Mouse (Mus musculus) heart, embryonic 14.5 days (tissue): ENCODE measurements around the gene Pigu. TPM values are rescaled to one million over a fixed set of nuclear protein-coding genes. Genes with fewer than 3 reads are reported as not detected.
A peak's percentile ranks its signal among the peaks of the same experiment; 100 is the strongest.

Experiments used
- ATAC-seq: fragments of 200-750 bp; cut with Nextera tagmentation; 2 replicates; pipeline ENCODE4 v1.8.0; 2017; ENCODE audit warnings: low read depth, moderate TSS enrichment; ENCODE audit not compliant: insufficient number of reproducible peaks, insufficient read depth, low FRiP score
- H3K27ac ChIP-seq, 2 experiments: fragments of 200-500 bp in 1 of 2; fragments of 300-500 bp in 1 of 2; sonication (generic) in 1 of 2; replicated peaks in 1 of 2; 2 replicates each; pipeline ENCODE4 v1.5.1; 2012 to 2014; ENCODE audit warnings: low read depth in 2 of 2, low read length in 2 of 2, control low read depth in 1 of 2, mild to moderate bottlenecking in 1 of 2, mixed read lengths in 1 of 2; ENCODE audit not compliant: control insufficient read depth in 1 of 2, insufficient read depth in 1 of 2
- H3K27me3 ChIP-seq: fragments of 300-500 bp; sonication (generic); 2 replicates; pipeline ENCODE4 v1.6.1; 2014; ENCODE audit warnings: mild to moderate bottlenecking, low read length, control low read depth; ENCODE audit not compliant: control insufficient read depth, insufficient read depth
- H3K36me3 ChIP-seq: fragments of 300-500 bp; sonication (generic); 2 replicates; pipeline ENCODE4 v1.6.1; 2014; ENCODE audit warnings: mild to moderate bottlenecking, control low read depth, low read length, mixed read lengths; ENCODE audit not compliant: control insufficient read depth, insufficient read depth
- H3K4me1 ChIP-seq, 2 experiments: fragments of 200-500 bp in 1 of 2; fragments of 300-500 bp in 1 of 2; sonication (generic) in 1 of 2; 2 replicates each; pipeline ENCODE4 v1.6.1; 2012 to 2014; ENCODE audit warnings: low read length in 2 of 2, control low read depth in 1 of 2, mixed read lengths in 1 of 2; ENCODE audit not compliant: control insufficient read depth in 2 of 2, insufficient read depth in 2 of 2
- H3K4me2 ChIP-seq: fragments of 300-500 bp; sonication (generic); 2 replicates; pipeline ENCODE4 v1.6.1; 2014; ENCODE audit warnings: mild to moderate bottlenecking, low read length
- H3K4me3 ChIP-seq, 2 experiments: fragments of 200-500 bp in 1 of 2; fragments of 300-500 bp in 1 of 2; sonication (generic) in 1 of 2; 2 replicates each; pipeline ENCODE4 v1.5.1; 2012 to 2014; ENCODE audit warnings: low read length in 2 of 2, mild to moderate bottlenecking in 2 of 2, control low read depth in 1 of 2, low read depth in 1 of 2, moderate library complexity in 1 of 2; ENCODE audit not compliant: control insufficient read depth in 1 of 2, insufficient read depth in 1 of 2
- H3K9ac ChIP-seq: fragments of 300-500 bp; sonication (generic); 2 replicates; pipeline ENCODE4 v1.6.1; 2014; ENCODE audit warnings: mild to moderate bottlenecking, low read length
- H3K9me3 ChIP-seq: fragments of 300-500 bp; sonication (generic); 2 replicates; pipeline ENCODE4 v1.6.1; 2016; ENCODE audit warnings: low read length, control low read depth; ENCODE audit not compliant: control insufficient read depth
- WGBS: fragments of 180-500 bp; shearing (Covaris S2); extraction: QIAGEN DNeasy Blood & Tissue Kit; methylation state at CpG from one replicate; pipeline ENCODE4 v1.1.7; 2014; 5-methylcytosine and 5-hydroxymethylcytosine counted together
- polyA plus RNA-seq: library from polyadenylated mRNA; unstranded; fragments of >200 nt; fragmentation: Nextera tagmentation; extraction: Ambion mirVana; gene quantifications from 2 replicates; pipeline ENCODE4 v1.2.1, GENCODE M21; 2014

Gene Pigu
- polyA plus RNA-seq, 1 experiment from 2014 or later = 57.0 TPM

- H3K27me3 ChIP-seq = no peaks in the 10 kb centered on the region
- peak within 1 kb of the TSS; percentile 94 for H3K9ac ChIP-seq
- under 1% methylated on average over 47 of the region's 47 CpGs for WGBS
- peak within 1 kb of the TSS; percentile 69 to 86 for H3K27ac ChIP-seq
- H3K4me1 ChIP-seq = peaks cover 13 to 22% of the 10 kb centered on the region in 2 experiments
- H3K36me3 ChIP-seq = peaks cover 24% of the 10 kb centered on the region
- ATAC-seq = peak; percentile 83
- peak within 1 kb of the TSS; percentile 82 for H3K4me2 ChIP-seq
- no peaks in the 10 kb centered on the region for H3K9me3 ChIP-seq
- H3K4me3 ChIP-seq = peak within 1 kb of the TSS; percentile 75 to 86
Observed at GRCm38 (mm10) chr2:155276195-155276594, 81.0 kb downstream of the Pigu start, which contains the start of gene Map1lc3a. TSS of gene Map1lc3a (plus strand) at chr2:155276297.

GRCm38 (mm10) chr2:155273603-155274002 lies 83.6 kb downstream of the Pigu start:
- Histone ChIP-seq H3K27me3 (no peaks in the 10 kb centered on the region), H3K4me2 (no peak overlapping the region), H3K9me3 (no peaks in the 10 kb centered on the region), H3K4me3 (no peak overlapping the region), H3K36me3 (peaks cover 9% of the 10 kb centered on the region), H3K9ac (no peak overlapping the region), H3K4me1 (peaks cover 13 to 22% of the 10 kb centered on the region in 2 experiments), H3K27ac (no peak overlapping the region)
- WGBS = 87% methylated on average over 8 of the region's 8 CpGs
- ATAC-seq = no peak

GRCm38 (mm10) chr2:155272396-155273170 lies 84.6 kb downstream of the Pigu start:
- ATAC-seq = no peak
- H3K27ac ChIP-seq = no peak overlapping the region
- H3K4me2 ChIP-seq = no peak overlapping the region
- H3K9ac ChIP-seq = no peak overlapping the region
- H3K9me3 ChIP-seq = no peaks in the 10 kb centered on the region
- 64% methylated on average over 10 of the region's 10 CpGs for WGBS
- no peaks in the 10 kb centered on the region for H3K27me3 ChIP-seq
- H3K4me3 ChIP-seq = no peak overlapping the region
- H3K36me3 ChIP-seq = no peaks in the 10 kb centered on the region; the same call in 1 of the 2 replicates
- H3K4me1 ChIP-seq = peaks cover 13 to 21% of the 10 kb centered on the region in 2 experiments

- no peaks in the 10 kb centered on the region for H3K9me3 ChIP-seq
- peaks cover 7 to 15% of the 10 kb centered on the region in 2 experiments for H3K4me1 ChIP-seq
- no peak overlapping the region for H3K4me3 ChIP-seq
- ATAC-seq = no peak
- no peak overlapping the region for H3K4me2 ChIP-seq
- no peaks in the 10 kb centered on the region for H3K36me3 ChIP-seq
- H3K27me3 ChIP-seq = no peaks in the 10 kb centered on the region
- 82% methylated on average over 6 of the region's 6 CpGs for WGBS
- H3K27ac ChIP-seq = no peak overlapping the region
- no peak overlapping the region for H3K9ac ChIP-seq
Observed at GRCm38 (mm10) chr2:155271957-155272356, 85.3 kb downstream of the Pigu start.

GRCm38 (mm10) chr2:155266896-155267295 lies 90.3 kb downstream of the Pigu start:
- 83% methylated on average over 5 of the region's 5 CpGs for WGBS
- no peak overlapping the region for H3K9ac ChIP-seq
- H3K4me3 ChIP-seq = no peak overlapping the region
- no peak for ATAC-seq
- H3K4me2 ChIP-seq = no peak overlapping the region
- H3K9me3 ChIP-seq = no peaks in the 10 kb centered on the region; the same call in 1 of the 2 replicates
- no peak overlapping the region for H3K27ac ChIP-seq
- no peaks in the 10 kb centered on the region for H3K27me3 ChIP-seq
- no peaks in the 10 kb centered on the region for H3K36me3 ChIP-seq
- no peaks in the 10 kb centered on the region for H3K4me1 ChIP-seq

GRCm38 (mm10) chr2:155265526-155265925 lies 91.7 kb downstream of the Pigu start:
- Histone ChIP-seq H3K27ac (no peak overlapping the region), H3K9ac (no peak overlapping the region), H3K4me3 (no peak overlapping the region), H3K36me3 (no peaks in the 10 kb centered on the region), H3K4me2 (no peak overlapping the region), H3K27me3 (no peaks in the 10 kb centered on the region), H3K4me1 (no peaks in the 10 kb centered on the region), H3K9me3 (no peaks in the 10 kb centered on the region; the same call in 1 of the 2 replicates)
- WGBS = 83% methylated on average over 6 of the region's 6 CpGs
- peak; percentile 35; the same call in 1 of the 2 replicates for ATAC-seq

- WGBS = 84% methylated on average over 5 of the region's 5 CpGs
- no peaks in the 10 kb centered on the region for H3K27me3 ChIP-seq
- H3K4me1 ChIP-seq = peaks cover 3 to 16% of the 10 kb centered on the region in 2 experiments; a peak in 3 of 4 replicates
Observed at GRCm38 (mm10) chr2:155249588-155249987, 107.6 kb downstream of the Pigu start.

More at GRCm38 (mm10) chr2:155249588-155249987, 107.6 kb downstream of the Pigu start:
- Histone ChIP-seq H3K27ac (no peak overlapping the region), H3K36me3 (peaks cover 72% of the 10 kb centered on the region), H3K4me2 (no peak overlapping the region), H3K4me3 (no peak overlapping the region), H3K9ac (no peak overlapping the region), H3K9me3 (no peaks in the 10 kb centered on the region)
- ATAC-seq = no peak
